Mouse (Mus musculus): ENCODE measurements around the gene Kat2b.
"Not testable (repeated sequence)": the region's sequence is repeated elsewhere in the genome, so short reads cannot be mapped to it uniquely, and the experiment has no call there.

Kat2b gene

GRCm38 (mm10) chr17:53659230-53659629 is 92.6 kb downstream of the Kat2b start:
- no peak for DNase-seq (ENCODE audit: low spot score in 2 of 2)

GRCm38 (mm10) chr17:53659738-53660137 is 93.1 kb downstream of the Kat2b start:
- DNase-seq (ENCODE audit: low spot score in 2 of 2) = no peak

- no peak for DNase-seq (ENCODE audit: low spot score in 2 of 2)
Measured at GRCm38 (mm10) chr17:53661056-53661840, 94.6 kb downstream of the Kat2b start.

- DNase-seq (ENCODE audit: low spot score in 2 of 2) = no peak
Measured at GRCm38 (mm10) chr17:53664267-53664666, 97.6 kb downstream of the Kat2b start.

- DNase-seq (ENCODE audit: low spot score in 2 of 2) = no peak
Measured at GRCm38 (mm10) chr17:53664703-53665382, 98.2 kb downstream of the Kat2b start.

GRCm38 (mm10) chr17:53670453-53670852 is 103.8 kb downstream of the Kat2b start:
- no peak for DNase-seq (ENCODE audit: low spot score in 2 of 2)

- no peak for DNase-seq (ENCODE audit: low spot score in 2 of 2)
Measured at GRCm38 (mm10) chr17:53678716-53679115, 112.1 kb downstream of the Kat2b start.

GRCm38 (mm10) chr17:53688321-53688720 is 121.7 kb downstream of the Kat2b start:
- no peak for DNase-seq (ENCODE audit: low spot score in 2 of 2)

- DNase-seq (ENCODE audit: low spot score in 2 of 2) = peak; percentile 95 to 97
Measured at GRCm38 (mm10) chr17:53688877-53689802, 122.5 kb downstream of the Kat2b start, which contains the start of gene Sgo1. Gene Sgo1, minus strand, starts transcription at chr17:53689333.

GRCm38 (mm10) chr17:53689946-53690345 is 123.3 kb downstream of the Kat2b start:
- no peak for DNase-seq (ENCODE audit: low spot score in 2 of 2)

GRCm38 (mm10) chr17:53694039-53694438 is 127.4 kb downstream of the Kat2b start:
- DNase-seq (ENCODE audit: low spot score in 2 of 2) = no peak

- DNase-seq (ENCODE audit: low spot score in 2 of 2) = not testable (repeated sequence)
Measured at GRCm38 (mm10) chr17:53697521-53697920, 130.9 kb downstream of the Kat2b start.

- DNase-seq (ENCODE audit: low spot score in 2 of 2) = no peak
Measured at GRCm38 (mm10) chr17:53714453-53714852, 147.8 kb downstream of the Kat2b start.

GRCm38 (mm10) chr17:53715161-53715560 is 148.5 kb downstream of the Kat2b start:
- DNase-seq (ENCODE audit: low spot score in 2 of 2) = not testable (repeated sequence)

- no peak for DNase-seq (ENCODE audit: low spot score in 2 of 2)
Measured at GRCm38 (mm10) chr17:53718474-53718873, 151.8 kb downstream of the Kat2b start.

- not testable (repeated sequence) for DNase-seq (ENCODE audit: low spot score in 2 of 2)
Measured at GRCm38 (mm10) chr17:53718916-53719315, 152.3 kb downstream of the Kat2b start.
